Mouse (Mus musculus): ENCODE results near the gene Ppp1r13b. TPM values are rescaled to one million over a fixed set of nuclear protein-coding genes. Genes with fewer than 3 reads are reported as not detected.

The Ppp1r13b gene
- polyA plus RNA-seq, 1 experiment from 2014 or later = 37.9 TPM

Other genes starting within 250 kb of the Ppp1r13b start
- 1,741 and 1,830 TPM in 2 replicates for gene Ckb, start 235.8 kb downstream of the Ppp1r13b start, polyA plus RNA-seq (2015; fragmentation: Nextera tagmentation; extraction: Ambion mirVana)
- gene Trmt61a, start 230.0 kb downstream of the Ppp1r13b start, polyA plus RNA-seq (2015; fragmentation: Nextera tagmentation; extraction: Ambion mirVana) = 11.5 and 12.0 TPM in 2 replicates
- 65.1 and 67.8 TPM in 2 replicates for gene Bag5, start 194.9 kb downstream of the Ppp1r13b start, polyA plus RNA-seq (2015; fragmentation: Nextera tagmentation; extraction: Ambion mirVana)
- 50.7 and 52.9 TPM in 2 replicates for gene Apopt1, start 194.8 kb downstream of the Ppp1r13b start, polyA plus RNA-seq (2015; fragmentation: Nextera tagmentation; extraction: Ambion mirVana)
- gene Klc1, start 149.3 kb downstream of the Ppp1r13b start, polyA plus RNA-seq (2015; fragmentation: Nextera tagmentation; extraction: Ambion mirVana) = 578 and 629 TPM in 2 replicates
- 3.7 TPM in 2 replicates for gene Xrcc3, start 94.2 kb downstream of the Ppp1r13b start, polyA plus RNA-seq (2015; fragmentation: Nextera tagmentation; extraction: Ambion mirVana)
- gene Zfyve21, start 93.9 kb downstream of the Ppp1r13b start, polyA plus RNA-seq (2015; fragmentation: Nextera tagmentation; extraction: Ambion mirVana) = 43.8 and 46.4 TPM in 2 replicates
- gene Atp5mpl, start 58.9 kb upstream of the Ppp1r13b start, polyA plus RNA-seq (2015; fragmentation: Nextera tagmentation; extraction: Ambion mirVana) = 787 and 906 TPM in 2 replicates
- gene Tdrd9, start 63.4 kb upstream of the Ppp1r13b start, polyA plus RNA-seq (2015; fragmentation: Nextera tagmentation; extraction: Ambion mirVana) = 0.30 and 0.49 TPM in 2 replicates
- 0.22 TPM in 1 of 2 replicates, not detected in the other for gene Rd3l, start 73.2 kb upstream of the Ppp1r13b start, polyA plus RNA-seq (2015; fragmentation: Nextera tagmentation; extraction: Ambion mirVana)
- 0.86 and 1.0 TPM in 2 replicates for gene Aspg, start 198.6 kb upstream of the Ppp1r13b start, polyA plus RNA-seq (2015; fragmentation: Nextera tagmentation; extraction: Ambion mirVana)
- gene Kif26a, start 238.1 kb upstream of the Ppp1r13b start, polyA plus RNA-seq (2015; fragmentation: Nextera tagmentation; extraction: Ambion mirVana) = 4.3 and 4.9 TPM in 2 replicates